Mouse (Mus musculus) cerebellum, adult 2 months (tissue): Measurements from ENCODE around the gene Per3.

Source experiments
- CTCF ChIP-seq: fragments of 200-500 bp; IDR thresholded peaks from 2 replicates; pipeline ENCODE4 v1.5.1; 2011; ENCODE audit warnings: low read depth, mild to moderate bottlenecking, control low read depth, low read length, moderate library complexity, borderline replicate concordance; ENCODE audit not compliant: insufficient read depth
- POLR2A ChIP-seq: fragments of 200-500 bp; IDR thresholded peaks from 2 replicates; pipeline ENCODE4 v1.6.1; 2011; ENCODE audit warnings: low read length, control low read depth, borderline replicate concordance; ENCODE audit not compliant: insufficient read depth

GRCm38 (mm10) chr4:150990148-150990547 lies 54.3 kb downstream of the Per3 start:
- no peak for TF ChIP-seq POLR2A
- no peak for TF ChIP-seq CTCF
